Mouse (Mus musculus): ENCODE results near the gene 1700007K13Rik. TPM values are rescaled to one million over a fixed set of nuclear protein-coding genes. Genes with fewer than 3 reads are reported as not detected.

The 1700007K13Rik gene
- polyA plus RNA-seq, 1 experiment, result 0.43 TPM

DNA sequence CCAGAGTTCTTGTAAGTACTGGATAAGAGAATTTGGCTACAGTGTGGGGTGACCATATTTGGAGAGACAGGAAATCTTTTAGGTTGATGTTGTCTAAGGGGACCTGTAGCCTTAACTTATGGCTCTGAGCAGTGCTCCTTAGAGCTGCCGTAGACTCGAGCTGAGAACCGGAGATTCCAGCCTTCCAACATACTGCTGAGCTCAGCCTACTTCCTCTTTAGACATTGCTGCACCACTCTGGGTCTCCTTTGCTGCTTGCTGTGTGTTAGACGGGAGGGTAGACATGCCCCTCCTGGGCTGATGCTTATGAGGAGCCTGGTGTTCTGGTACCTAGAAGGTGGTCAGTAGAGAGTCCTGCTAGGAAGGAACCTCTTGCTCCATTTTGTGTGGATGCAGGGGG lies 32.3 kb upstream of the 1700007K13Rik start:
- H3K79me2 ChIP-seq (ENCODE audit: control insufficient read depth, insufficient read depth), result no peaks in the 10 kb centered on the region
- H3ac ChIP-seq (ENCODE audit: control insufficient read depth, insufficient read length), result no peak overlapping the region
- no peaks in the 10 kb centered on the region for H3K27me3 ChIP-seq (ENCODE audit: control insufficient read depth, insufficient read depth, insufficient read length)
- no peak overlapping the region for H3K4me3 ChIP-seq
- no peaks in the 10 kb centered on the region for H3K36me3 ChIP-seq (ENCODE audit: control insufficient read depth, insufficient read depth)
- no peak for TF ChIP-seq TCF12 (IDR thresholded peaks at IDR 0.05; ENCODE audit: insufficient read depth, poor library complexity, severe bottlenecking)
- no peak for TF ChIP-seq POLR2AphosphoS2 (IDR thresholded peaks at IDR 0.05; ENCODE audit: insufficient read length, low read depth)
- TF ChIP-seq REST (IDR thresholded peaks at IDR 0.05; ENCODE audit: insufficient read depth, insufficient read length), result no peak
- TF ChIP-seq SRF (IDR thresholded peaks at IDR 0.05; ENCODE audit: control insufficient read depth, insufficient read length, low read depth), result no peak
- no peak for TF ChIP-seq MYOD1 (IDR thresholded peaks at IDR 0.05; ENCODE audit: control insufficient read depth in 1 of 3, insufficient read length in 2 of 3, low read depth in 2 of 3)
- no peak for TF ChIP-seq MYOG (IDR thresholded peaks at IDR 0.05; ENCODE audit: control insufficient read depth in 1 of 3, insufficient read depth in 1 of 3, insufficient read length in 2 of 3, low read depth in 2 of 3)
- no peak for TF ChIP-seq POLR2A (IDR thresholded peaks at IDR 0.05; ENCODE audit: insufficient read length, low read depth)
- no peak for TF ChIP-seq USF1 (IDR thresholded peaks at IDR 0.05; ENCODE audit: low read depth)
- TF ChIP-seq E2F4 (IDR thresholded peaks at IDR 0.05; ENCODE audit: insufficient read depth), result no peak
- no peak for TF ChIP-seq MAX (IDR thresholded peaks at IDR 0.05; ENCODE audit: low read depth)
- no peak for TF ChIP-seq TCF3 (IDR thresholded peaks at IDR 0.05; ENCODE audit: insufficient read length, low read depth)
- H3K4me2 ChIP-seq (ENCODE audit: low read depth), result no peak overlapping the region

DNA sequence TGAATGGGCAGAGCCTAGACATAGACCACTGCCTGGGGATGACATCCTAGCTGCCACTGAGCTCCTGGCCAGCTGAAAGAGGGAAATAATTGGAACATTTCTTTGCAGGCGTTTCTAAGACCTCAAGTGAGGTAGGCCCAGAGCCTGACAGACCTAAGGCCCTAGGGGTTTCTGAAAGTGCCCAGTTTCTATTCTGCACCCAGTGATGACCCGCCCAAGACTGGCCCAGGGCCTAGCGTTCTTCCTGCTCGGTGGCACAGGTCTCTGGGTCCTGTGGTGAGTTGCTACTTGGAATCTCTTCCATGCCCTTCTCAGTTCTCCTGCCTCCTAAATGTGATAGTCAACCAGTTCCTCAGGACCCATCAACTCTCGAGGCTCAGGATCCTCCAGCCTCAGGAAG lies 31.4 kb upstream of the 1700007K13Rik start:
- H3K36me3 ChIP-seq (ENCODE audit: control insufficient read depth, insufficient read depth), result no peaks in the 10 kb centered on the region
- no peak overlapping the region for H3ac ChIP-seq (ENCODE audit: control insufficient read depth, insufficient read length)
- H3K79me2 ChIP-seq (ENCODE audit: control insufficient read depth, insufficient read depth), result no peaks in the 10 kb centered on the region
- no peak overlapping the region for H3K4me2 ChIP-seq (ENCODE audit: low read depth)
- H3K27me3 ChIP-seq (ENCODE audit: control insufficient read depth, insufficient read depth, insufficient read length), result no peaks in the 10 kb centered on the region
- TF ChIP-seq MYOG (IDR thresholded peaks at IDR 0.05; ENCODE audit: control insufficient read depth in 1 of 3, insufficient read depth in 1 of 3, insufficient read length in 2 of 3, low read depth in 2 of 3), result no peak
- no peak for TF ChIP-seq REST (IDR thresholded peaks at IDR 0.05; ENCODE audit: insufficient read depth, insufficient read length)
- no peak for TF ChIP-seq E2F4 (IDR thresholded peaks at IDR 0.05; ENCODE audit: insufficient read depth)
- no peak for TF ChIP-seq POLR2AphosphoS2 (IDR thresholded peaks at IDR 0.05; ENCODE audit: insufficient read length, low read depth)
- TF ChIP-seq POLR2A (IDR thresholded peaks at IDR 0.05; ENCODE audit: insufficient read length, low read depth), result no peak
- TF ChIP-seq TCF12 (IDR thresholded peaks at IDR 0.05; ENCODE audit: insufficient read depth, poor library complexity, severe bottlenecking), result no peak
- TF ChIP-seq MAX (IDR thresholded peaks at IDR 0.05; ENCODE audit: low read depth), result no peak
- no peak for TF ChIP-seq CEBPB (IDR thresholded peaks at IDR 0.05; ENCODE audit: insufficient read depth, poor library complexity, severe bottlenecking)
- TF ChIP-seq TCF3 (IDR thresholded peaks at IDR 0.05; ENCODE audit: insufficient read length, low read depth), result no peak
- TF ChIP-seq USF1 (IDR thresholded peaks at IDR 0.05; ENCODE audit: low read depth), result no peak
- no peak for TF ChIP-seq SRF (IDR thresholded peaks at IDR 0.05; ENCODE audit: control insufficient read depth, insufficient read length, low read depth)
- TF ChIP-seq MYOD1 (IDR thresholded peaks at IDR 0.05; ENCODE audit: control insufficient read depth in 1 of 3, insufficient read length in 2 of 3, low read depth in 2 of 3), result no peak
- no peak overlapping the region for H3K4me3 ChIP-seq

DNA sequence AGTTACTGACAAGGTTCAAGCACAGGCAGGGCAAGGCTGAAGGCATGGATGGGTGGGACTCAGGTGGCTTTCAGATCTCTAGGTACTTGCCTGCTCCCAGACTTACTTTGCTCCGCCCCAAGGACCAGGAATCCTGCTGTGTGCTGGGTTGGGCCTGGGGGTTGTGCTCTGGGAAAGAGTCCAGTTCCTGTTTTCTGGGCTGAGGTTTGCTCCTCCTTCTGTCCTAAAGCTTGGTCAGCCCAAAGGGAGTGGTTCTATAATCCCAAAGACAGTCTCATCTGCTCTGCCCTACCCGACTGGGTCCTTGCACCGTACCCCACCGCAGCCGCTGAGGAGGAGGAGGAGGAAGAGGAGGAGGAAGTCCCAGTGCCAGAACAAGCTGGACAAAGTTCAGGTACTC lies 30.5 kb upstream of the 1700007K13Rik start, which contains the start of gene Gbgt1:
Gene Gbgt1 (plus strand): TSS at position 221 of the 400 bp plus-strand sequence.
- no peaks in the 10 kb centered on the region for H3K36me3 ChIP-seq (ENCODE audit: control insufficient read depth, insufficient read depth)
- TF ChIP-seq E2F4 (IDR thresholded peaks at IDR 0.05; ENCODE audit: insufficient read depth), result no peak
- TF ChIP-seq MYOD1 (IDR thresholded peaks at IDR 0.05; ENCODE audit: control insufficient read depth in 1 of 3, insufficient read length in 2 of 3, low read depth in 2 of 3), result no peak
- TF ChIP-seq CEBPB (IDR thresholded peaks at IDR 0.05; ENCODE audit: insufficient read depth, poor library complexity, severe bottlenecking), result no peak
- TF ChIP-seq USF1 (IDR thresholded peaks at IDR 0.05; ENCODE audit: low read depth), result no peak
- no peak for TF ChIP-seq POLR2A (IDR thresholded peaks at IDR 0.05; ENCODE audit: insufficient read length, low read depth)
- TF ChIP-seq TCF12 (IDR thresholded peaks at IDR 0.05; ENCODE audit: insufficient read depth, poor library complexity, severe bottlenecking), result no peak
- H3K79me2 ChIP-seq (ENCODE audit: control insufficient read depth, insufficient read depth), result no peaks in the 10 kb centered on the region
- no peak within 1 kb of the TSS for H3ac ChIP-seq (ENCODE audit: control insufficient read depth, insufficient read length)
- peak within 1 kb of the TSS; percentile 55 for H3K4me2 ChIP-seq (ENCODE audit: low read depth)
- no peaks in the 10 kb centered on the region for H3K27me3 ChIP-seq (ENCODE audit: control insufficient read depth, insufficient read depth, insufficient read length)
- H3K4me3 ChIP-seq, result no peak within 1 kb of the TSS

DNA sequence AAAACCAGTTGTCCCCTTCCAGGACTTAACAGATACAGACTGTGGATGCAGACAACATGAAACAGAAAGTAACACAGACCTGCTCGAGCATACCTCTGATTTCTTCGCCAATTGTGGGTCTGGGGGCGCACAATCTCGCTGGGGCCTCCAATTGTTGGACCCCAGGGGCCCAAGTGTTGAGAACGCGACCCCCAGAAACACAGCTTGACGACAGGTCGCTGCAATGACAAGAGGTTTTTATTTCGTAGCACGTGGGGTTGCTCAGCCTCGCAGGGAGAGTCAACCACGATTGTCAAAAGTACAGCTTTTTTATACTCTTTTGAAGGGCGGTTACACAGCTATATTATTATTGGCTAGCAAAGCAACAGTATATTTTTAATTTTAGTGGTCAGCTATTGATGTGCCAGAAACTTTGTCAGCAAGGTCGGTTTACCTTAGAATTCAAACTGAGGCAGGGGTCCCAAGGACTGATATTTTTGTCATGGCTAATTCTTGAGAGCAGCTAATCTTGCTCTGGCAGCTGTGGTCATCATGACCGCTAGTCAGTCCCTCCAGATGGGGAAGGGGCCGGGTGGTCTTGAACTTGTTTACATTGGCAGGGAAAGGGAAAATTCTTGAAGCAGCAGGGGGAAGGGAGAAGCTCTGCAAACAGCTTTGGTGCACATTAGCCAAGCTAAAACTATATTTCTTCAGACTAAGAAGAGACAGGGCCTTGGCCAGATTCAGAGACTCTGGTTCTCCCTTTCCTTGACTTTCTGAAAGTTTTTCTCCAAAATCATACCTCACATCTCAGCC lies 29.9 kb upstream of the 1700007K13Rik start:
- no peak overlapping the region for H3ac ChIP-seq (ENCODE audit: control insufficient read depth, insufficient read length)

More for the DNA sequence above, 29.9 kb upstream of the 1700007K13Rik start:
- no peaks in the 10 kb centered on the region for H3K36me3 ChIP-seq (ENCODE audit: control insufficient read depth, insufficient read depth)
- peak overlapping the region; percentile 55 for H3K4me2 ChIP-seq (ENCODE audit: low read depth)
- H3K27me3 ChIP-seq (ENCODE audit: control insufficient read depth, insufficient read depth, insufficient read length), result no peaks in the 10 kb centered on the region
- no peaks in the 10 kb centered on the region for H3K79me2 ChIP-seq (ENCODE audit: control insufficient read depth, insufficient read depth)
- H3K4me3 ChIP-seq, result no peak overlapping the region
- TF ChIP-seq MAX (IDR thresholded peaks at IDR 0.05; ENCODE audit: low read depth), result no peak
- no peak for TF ChIP-seq TCF12 (IDR thresholded peaks at IDR 0.05; ENCODE audit: insufficient read depth, poor library complexity, severe bottlenecking)
- no peak for TF ChIP-seq POLR2A (IDR thresholded peaks at IDR 0.05; ENCODE audit: insufficient read length, low read depth)
- TF ChIP-seq TCF3 (IDR thresholded peaks at IDR 0.05; ENCODE audit: insufficient read length, low read depth), result no peak
- no peak for TF ChIP-seq SRF (IDR thresholded peaks at IDR 0.05; ENCODE audit: control insufficient read depth, insufficient read length, low read depth)
- TF ChIP-seq E2F4 (IDR thresholded peaks at IDR 0.05; ENCODE audit: insufficient read depth), result no peak
- no peak for TF ChIP-seq POLR2AphosphoS2 (IDR thresholded peaks at IDR 0.05; ENCODE audit: insufficient read length, low read depth)
- TF ChIP-seq MYOD1 (IDR thresholded peaks at IDR 0.05; ENCODE audit: control insufficient read depth in 1 of 3, insufficient read length in 2 of 3, low read depth in 2 of 3), result no peak
- no peak for TF ChIP-seq MYOG (IDR thresholded peaks at IDR 0.05; ENCODE audit: control insufficient read depth in 1 of 3, insufficient read depth in 1 of 3, insufficient read length in 2 of 3, low read depth in 2 of 3)
- TF ChIP-seq CEBPB (IDR thresholded peaks at IDR 0.05; ENCODE audit: insufficient read depth, poor library complexity, severe bottlenecking), result no peak
- TF ChIP-seq REST (IDR thresholded peaks at IDR 0.05; ENCODE audit: insufficient read depth, insufficient read length), result no peak
- no peak for TF ChIP-seq USF1 (IDR thresholded peaks at IDR 0.05; ENCODE audit: low read depth)
